Mouse (Mus musculus) left cerebral cortex, postnatal 25 days (tissue): ENCODE results near the gene Aipl1. TPM values are rescaled to one million over a fixed set of nuclear protein-coding genes. Genes with fewer than 3 reads are reported as not detected.
"Not testable (repeated sequence)": the region's sequence is repeated elsewhere in the genome, so short reads cannot be mapped to it uniquely, and the experiment has no call there.

Experiments
- DNase-seq, 2 experiments: peaks; one replicate each; pipeline ENCODE4 v3.0.0; 2022; ENCODE audit warnings: low spot score in 2 of 2, mixed read lengths in 1 of 2
- intact Hi-C: fragments of 180-260 bp; cut with DNase I; formaldehyde crosslinking; loops from one replicate; pipeline ENCODE4 v1.15.1; 2025
- total RNA-seq, 2 experiments: library from RNA; stranded (reverse); gene quantifications; 2 replicates each; pipeline ENCODE4 v1.2.3; 2021

Gene Aipl1
- total RNA-seq, 2 experiments from 2014 or later = 0.14 TPM; not detected in 1

DNA sequence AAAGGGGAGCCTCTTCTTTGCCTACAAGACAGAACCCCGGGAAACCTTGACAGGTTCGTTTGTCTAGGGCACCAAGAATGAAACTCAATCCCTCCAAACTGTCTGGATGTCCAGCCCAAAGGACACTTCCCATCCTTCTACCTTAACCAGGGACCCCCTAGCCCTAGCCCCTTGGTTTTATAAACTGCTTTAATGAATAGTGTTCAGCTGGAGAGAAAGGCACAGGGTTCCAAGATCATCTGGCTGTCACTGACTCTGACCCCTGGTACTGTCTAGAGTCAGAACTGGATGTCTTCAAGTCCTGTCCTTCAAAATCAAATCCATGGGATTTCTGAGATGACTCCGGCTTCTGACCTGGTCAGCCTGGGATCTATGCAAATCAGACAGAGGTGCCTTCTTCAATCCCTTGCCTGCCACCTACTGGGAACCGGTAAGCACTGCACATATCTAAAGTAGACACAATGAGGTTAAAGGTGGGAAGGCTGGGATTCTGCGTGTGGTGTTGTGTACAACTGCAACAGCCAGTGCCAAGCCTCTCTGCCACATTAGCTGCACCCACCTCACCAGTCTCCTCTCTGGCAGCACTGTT, 13.0 kb downstream of the Aipl1 start:
- peak; percentile 61 to 75 for DNase-seq
- intact Hi-C loops = loop anchor here (5.0 to 10.0 kb wide), 3 partner anchors 179 to 549 kb away; no protein-coding TSS in a partner anchor

GRCm38 (mm10) chr11:72023581-72023980, 13.7 kb downstream of the Aipl1 start:
- intact Hi-C loops = loop anchor here (2.0 to 10.0 kb wide), 4 partner anchors 179 to 549 kb away; no protein-coding TSS in a partner anchor
- DNase-seq = no peak

DNA sequence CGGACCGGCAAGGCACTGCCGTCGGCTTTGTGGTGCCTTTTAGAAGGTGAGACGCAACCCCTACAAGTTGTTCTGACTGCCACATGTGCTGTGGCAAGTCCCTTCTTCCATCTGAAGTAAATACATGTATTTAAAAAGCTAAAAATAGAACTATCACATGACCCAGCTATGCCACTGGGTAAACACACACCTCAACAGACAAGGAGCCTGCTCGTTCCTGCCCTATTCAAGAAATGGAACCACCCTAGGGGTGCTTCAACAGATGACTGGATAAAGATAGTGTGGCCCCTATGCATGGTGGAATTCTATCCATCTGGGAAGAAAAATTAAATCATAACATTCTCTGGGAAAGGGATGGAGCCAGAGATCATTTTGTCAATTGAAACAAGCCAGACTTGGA, 14.5 kb downstream of the Aipl1 start:
- intact Hi-C loops = loop anchor here (2.0 to 10.0 kb wide), 4 partner anchors 178 to 548 kb away; no protein-coding TSS in a partner anchor
- no peak for DNase-seq

- intact Hi-C loops = loop anchor here (5.0 to 10.0 kb wide), 3 partner anchors 176 to 546 kb away; no protein-coding TSS in a partner anchor
- no peak for DNase-seq
These were observed 16.3 kb downstream of the Aipl1 start for GRCm38 (mm10) chr11:72021015-72021414.

DNA sequence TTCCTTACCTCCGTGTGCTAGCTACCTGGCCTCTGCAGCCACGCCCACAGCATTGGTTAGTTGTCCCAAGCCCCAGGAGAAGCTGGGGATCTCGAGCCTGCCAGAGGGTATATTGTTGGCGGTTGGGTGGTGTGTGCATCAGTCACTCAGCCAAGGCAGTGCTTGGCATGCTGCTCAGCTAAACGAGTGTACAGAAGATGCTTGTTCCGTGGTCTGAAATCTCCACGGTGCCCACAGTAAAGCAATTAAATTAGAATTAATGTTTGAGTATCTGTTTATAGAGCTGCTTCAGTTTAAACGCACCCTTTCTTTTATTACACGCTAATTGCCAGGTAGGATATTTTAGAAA, 20.1 kb downstream of the Aipl1 start:
- intact Hi-C loops = no loop called here
- DNase-seq = no peak

DNA sequence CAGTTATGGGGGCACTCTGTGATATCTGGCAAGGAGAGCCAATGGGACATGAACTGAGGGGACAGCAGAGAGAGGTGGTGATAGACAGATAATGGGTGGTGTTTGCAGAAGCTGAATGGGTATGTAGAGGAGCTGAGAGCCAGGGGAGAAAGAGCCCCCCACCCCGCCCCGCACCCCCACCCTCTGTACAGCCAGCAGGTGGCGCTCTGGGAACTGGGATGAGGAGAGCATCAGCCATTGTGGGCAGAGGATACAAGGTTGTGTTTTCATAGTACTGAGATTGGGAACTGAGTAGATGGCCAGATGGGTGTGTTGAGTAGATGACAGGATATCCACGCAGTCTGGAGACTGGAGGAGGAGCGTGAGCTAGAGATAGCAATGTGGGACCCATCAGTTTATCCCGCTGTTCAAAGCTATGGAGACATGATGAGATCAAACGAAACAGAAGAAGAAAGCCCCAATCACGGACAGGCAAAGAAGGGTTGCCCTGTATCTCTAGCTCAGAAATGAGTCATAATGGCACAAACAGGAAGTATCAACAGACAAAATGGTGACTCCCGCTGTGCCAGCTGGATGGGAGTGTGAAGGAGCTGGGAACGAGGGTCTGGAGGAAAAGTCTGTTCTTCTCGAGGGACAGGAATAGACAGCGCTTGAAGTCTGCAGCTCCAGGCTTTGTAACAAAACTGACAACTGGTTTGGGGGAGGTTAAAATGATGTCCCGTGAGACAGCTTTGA, 20.6 kb downstream of the Aipl1 start:
- intact Hi-C loops = no loop called here
- DNase-seq = no peak

DNA sequence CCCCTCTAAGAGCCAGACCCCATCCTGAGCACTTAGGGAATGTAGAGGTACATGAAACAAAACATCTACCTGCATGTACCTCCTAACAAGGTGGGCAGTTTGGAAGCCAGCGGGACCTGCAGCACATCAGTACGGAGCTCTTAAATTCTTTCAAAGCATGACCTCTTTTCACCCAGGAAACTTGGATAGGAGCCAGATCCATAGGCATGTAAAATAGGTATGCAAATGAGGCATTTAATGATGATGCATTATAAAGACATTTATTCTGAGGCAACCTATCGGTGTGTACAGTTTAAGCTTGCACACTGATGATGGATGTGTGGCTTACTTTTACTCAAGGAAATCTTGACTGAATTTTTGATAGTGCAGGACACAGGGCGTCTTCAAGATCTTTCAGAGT, 22.6 kb downstream of the Aipl1 start:
- no peak for DNase-seq
- intact Hi-C loops = no loop called here

DNA sequence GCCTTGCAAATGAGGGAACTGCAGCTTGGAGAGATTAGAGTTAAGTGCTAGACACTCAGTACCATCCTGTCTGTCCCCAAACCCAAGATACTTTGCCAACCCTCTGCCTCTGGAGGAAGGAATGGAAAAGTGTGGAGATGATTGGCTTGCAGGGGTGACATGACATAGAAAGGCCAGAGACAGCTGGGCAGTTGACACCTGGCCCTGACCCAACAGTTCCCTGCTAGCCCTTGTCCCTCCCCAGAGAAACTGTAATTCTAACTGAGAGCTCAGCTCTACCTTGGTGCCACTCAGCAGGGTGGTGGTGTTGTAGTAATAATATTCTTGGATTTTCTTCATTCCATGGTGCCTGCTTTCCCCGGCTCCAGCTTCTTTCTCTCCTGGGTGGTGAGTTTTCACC, 25.4 kb downstream of the Aipl1 start:
- intact Hi-C loops = no loop called here

DNA sequence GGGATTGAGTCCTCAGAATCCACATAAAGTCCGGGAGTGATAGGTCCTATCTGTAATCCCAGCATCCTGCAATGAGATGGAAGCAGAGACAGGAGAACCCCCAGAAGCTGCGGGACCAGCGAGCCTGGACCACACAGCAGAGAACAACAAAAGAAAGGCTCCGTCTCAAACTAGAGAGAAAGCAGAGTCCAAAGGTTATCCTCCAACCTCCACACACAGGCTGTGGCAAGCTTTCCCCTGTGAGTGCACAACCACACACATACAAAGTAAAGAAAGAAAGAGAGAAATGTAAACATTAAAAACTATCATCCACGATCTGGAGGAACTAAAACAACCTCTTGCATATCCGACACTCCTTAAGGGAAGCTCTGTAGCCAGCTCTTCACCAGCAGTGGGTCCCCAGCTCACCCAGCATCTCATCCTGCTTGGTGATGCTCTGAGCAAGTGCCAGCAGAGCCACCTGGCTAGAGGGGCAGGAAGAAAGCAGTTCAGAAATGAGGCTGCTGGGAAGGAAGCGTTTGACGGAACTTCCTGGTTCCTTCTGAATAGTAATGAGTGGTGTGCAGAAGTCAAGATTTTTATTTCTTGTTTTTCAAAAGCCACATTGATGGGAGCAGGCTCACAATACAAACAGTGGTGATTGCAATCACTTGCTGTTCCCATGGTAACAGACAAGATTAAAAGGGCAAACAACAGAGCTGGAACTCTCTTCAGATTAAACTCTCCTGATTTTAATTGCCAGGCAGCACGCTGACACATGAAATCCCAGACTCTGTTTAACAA, 26.2 kb downstream of the Aipl1 start:
- intact Hi-C loops = no loop called here
- peak in 1 of 2 experiments; percentile 23 for DNase-seq

More for the DNA sequence above, 25.4 kb downstream of the Aipl1 start:
- DNase-seq = no peak

DNA sequence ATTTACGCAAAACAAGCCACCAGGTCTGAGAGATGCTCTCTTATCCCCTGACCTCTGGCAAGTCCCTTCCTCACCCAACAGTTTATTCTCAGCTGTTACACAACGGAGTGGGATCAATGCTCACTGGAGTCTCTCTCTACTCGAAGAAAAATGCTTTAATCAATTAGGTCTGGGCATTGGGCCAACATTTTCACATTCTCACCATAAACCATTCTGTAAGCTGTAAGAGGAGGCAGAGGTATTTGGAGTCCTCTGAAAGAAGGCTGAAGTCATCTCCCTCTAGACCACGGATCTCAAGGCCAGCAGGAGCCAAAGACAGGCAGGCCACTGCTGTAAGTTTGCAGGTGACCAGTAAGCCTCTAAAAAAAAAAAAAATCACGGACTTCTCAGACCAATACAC, 26.9 kb downstream of the Aipl1 start:
- intact Hi-C loops = no loop called here
- no peak for DNase-seq

DNA sequence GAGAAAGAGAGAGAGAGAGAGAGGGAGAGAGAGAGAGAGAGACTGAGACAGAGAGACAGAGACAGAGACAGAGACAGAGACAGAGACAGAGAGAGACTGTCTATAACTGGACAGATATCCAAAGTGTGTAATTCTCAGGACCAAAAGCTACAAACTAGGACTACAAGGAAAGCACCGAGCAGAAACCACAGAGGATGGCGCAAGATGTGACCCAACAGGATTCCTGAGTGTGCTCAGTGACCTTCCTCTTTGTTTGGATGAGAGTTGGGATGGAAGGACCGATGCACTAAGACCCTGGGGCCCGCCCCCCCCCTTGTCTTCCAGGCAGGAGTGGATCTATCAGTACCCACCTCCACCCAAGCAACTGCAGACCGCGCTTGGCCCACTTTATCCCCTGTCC, 31.8 kb downstream of the Aipl1 start:
- intact Hi-C loops = no loop called here
- no peak for DNase-seq

DNA sequence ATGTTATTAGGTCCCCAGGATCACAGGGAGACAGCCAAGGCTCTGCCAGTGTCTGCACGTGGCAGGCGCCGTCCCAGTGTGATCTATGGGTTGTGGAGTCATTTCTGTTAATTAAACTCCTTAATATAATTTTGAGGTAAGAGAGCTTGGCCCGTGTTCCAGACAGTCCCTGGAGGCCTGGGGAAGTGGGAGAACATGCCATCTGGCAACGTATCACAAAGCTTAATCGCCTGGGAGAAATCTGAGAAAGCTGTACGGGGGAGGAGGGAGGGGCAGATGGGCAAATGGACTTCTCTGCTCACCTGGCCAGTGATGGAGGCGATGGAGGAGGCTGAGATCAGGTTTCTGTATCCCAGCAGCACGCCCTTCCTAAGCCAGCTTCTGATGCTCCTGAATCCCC, 34.1 kb downstream of the Aipl1 start:
- no peak for DNase-seq
- intact Hi-C loops = no loop called here

DNA sequence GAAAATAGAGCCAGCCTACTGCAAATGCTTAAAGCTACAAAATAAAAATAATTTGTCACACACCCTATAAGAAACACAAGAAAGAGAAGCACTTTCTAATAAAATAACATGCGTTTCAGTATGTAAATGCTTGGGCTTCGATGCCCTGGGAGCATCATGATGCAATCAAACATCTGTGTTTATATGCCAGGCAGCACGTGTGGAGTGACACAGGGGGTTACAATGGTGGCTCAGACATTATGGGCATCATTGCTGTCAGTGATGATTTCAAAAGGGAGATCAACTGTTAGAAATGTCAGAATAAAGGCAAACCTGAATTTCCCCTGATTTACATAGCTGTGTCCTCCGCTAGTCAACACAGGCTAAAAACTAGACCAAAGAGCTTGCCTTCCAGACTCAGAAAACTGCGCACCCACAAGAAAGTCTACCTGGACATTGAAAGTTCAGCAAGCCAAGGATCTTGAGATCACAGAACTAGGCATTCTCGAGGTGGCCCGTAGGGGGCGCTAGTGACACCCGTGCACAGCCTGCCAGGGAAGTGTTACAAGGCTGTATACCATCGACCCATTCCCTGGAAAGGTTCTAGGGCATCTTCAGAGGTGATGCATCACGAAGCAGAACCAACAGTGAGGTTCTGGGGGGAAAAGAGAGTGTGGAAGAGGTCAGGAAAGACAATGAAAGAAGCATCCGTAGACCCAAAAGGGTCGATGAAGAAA, 35.0 kb downstream of the Aipl1 start:
- no peak for DNase-seq

GRCm38 (mm10) chr11:72000194-72000593, 37.1 kb downstream of the Aipl1 start:
- intact Hi-C loops = no loop called here
- DNase-seq = no peak

More for the DNA sequence above, 35.0 kb downstream of the Aipl1 start:
- intact Hi-C loops = no loop called here

DNA sequence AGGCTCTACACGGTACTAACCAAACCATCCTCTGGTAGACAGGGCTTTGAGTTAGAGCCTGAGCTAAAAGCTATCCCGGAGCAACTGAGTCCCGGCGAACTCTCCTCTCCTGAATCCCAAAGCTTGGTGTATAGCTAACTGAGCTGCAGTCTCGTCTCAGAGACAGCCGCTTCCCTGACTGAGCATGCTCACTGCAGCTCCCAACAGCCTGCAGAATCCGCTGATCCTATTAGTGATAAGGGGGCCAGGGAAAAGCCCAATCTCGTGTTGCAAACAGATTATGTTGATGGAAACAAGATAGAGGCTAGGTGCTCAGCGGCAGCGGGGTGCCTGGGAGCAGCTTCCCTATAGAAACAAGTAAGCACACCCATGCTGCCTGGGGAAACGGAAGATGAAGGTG, 40.5 kb downstream of the Aipl1 start:
- intact Hi-C loops = no loop called here
- peak; percentile 28 to 31 for DNase-seq

DNA sequence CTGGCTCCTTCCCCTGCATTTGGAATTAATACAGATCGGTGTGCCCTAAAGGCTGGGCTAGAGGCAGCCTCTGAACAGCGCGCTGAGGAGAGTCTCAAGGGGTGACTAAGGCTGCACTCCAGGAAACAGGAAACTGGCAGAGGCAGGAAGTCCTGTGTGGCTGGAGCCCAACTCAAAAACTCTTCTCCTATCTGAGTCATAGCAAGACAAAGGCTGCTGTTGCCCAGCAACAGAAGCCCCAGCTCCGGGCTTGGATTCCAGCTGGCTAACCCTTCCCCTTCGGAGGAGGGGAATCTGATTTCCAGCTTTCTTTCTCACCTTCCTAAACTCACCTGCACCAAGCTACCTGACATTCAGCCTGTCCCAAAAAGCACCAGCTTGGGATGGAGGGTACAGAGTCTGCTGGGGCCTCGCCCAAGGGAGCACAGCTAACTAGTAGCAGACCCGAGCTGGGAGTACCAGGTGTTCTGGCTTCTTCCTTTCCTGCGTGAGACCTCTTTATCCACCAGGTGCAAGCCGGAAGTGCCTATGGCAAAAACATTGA, 41.3 kb downstream of the Aipl1 start:
- intact Hi-C loops = no loop called here
- peak; percentile 43 to 77 for DNase-seq

GRCm38 (mm10) chr11:71992438-71992837, 44.9 kb downstream of the Aipl1 start:
- DNase-seq = no peak
- intact Hi-C loops = no loop called here

GRCm38 (mm10) chr11:71991541-71991940, 45.8 kb downstream of the Aipl1 start:
- intact Hi-C loops = no loop called here
- peak in 1 of 2 experiments; percentile 35 for DNase-seq

GRCm38 (mm10) chr11:71989407-71989806, 47.9 kb downstream of the Aipl1 start:
- DNase-seq, intact Hi-C loops: not testable (repeated sequence)
